Mouse (Mus musculus): ENCODE measurements around the gene Dexi.

Gene Dexi

DNA sequence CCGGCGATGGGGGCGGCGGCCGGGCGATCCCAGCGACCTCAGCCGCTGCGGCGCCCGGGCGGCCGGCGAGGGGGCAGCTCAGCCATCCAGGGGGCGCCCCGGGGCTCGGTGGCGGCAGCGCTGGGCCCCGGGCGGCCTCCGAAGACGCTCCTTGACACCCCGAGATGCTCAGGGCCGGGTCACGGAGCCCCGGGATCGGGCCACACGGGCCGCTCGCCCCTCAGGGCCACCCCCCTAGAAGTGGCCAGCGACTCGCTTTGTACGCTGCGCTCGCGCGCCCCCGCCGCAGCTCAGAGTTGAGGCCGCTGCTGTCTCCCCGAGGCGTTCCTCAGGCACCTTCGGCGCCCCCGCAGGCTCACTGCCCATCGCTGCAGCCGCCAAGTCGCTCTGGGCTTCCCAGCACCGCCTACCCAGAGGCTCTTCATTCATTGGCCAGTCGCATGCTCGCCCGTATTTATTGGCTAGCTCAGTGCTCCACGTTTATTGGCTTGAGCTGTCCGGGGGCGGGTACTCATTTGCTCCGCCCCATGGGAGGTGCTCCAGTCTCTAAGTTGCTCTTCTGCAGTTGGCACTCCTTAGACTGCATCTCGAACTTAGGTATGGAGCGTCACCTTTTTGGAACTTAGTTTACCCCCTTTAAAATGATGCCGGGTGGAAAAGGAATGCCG, at the start of gene Dexi:
Gene Dexi, minus strand, starts transcription at position 357 of the 668 bp plus-strand sequence.
- peak; percentile 93 for DNase-seq (ENCODE audit: low read depth, low spot score)

DNA sequence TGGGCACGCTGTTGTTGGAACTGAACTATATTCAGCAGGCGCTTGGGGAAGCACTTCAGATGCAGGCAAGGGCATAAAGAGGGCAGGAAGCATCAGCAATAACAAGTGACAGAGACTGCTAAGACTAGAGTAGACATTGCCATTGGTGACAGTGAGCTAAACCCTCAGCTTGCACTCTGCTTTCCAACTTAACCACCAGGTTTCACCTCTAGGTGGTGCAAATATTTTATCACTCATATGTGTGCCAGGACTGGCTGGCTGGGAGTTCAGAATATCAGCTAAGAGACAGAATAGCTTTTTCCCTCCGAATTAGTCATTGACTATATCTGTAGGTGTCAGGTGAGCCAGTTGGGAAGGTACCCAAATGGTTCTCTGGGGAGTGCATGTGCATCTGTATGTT, 43.7 kb upstream of the Dexi start:
- no peak for DNase-seq (ENCODE audit: low read depth, low spot score)

DNA sequence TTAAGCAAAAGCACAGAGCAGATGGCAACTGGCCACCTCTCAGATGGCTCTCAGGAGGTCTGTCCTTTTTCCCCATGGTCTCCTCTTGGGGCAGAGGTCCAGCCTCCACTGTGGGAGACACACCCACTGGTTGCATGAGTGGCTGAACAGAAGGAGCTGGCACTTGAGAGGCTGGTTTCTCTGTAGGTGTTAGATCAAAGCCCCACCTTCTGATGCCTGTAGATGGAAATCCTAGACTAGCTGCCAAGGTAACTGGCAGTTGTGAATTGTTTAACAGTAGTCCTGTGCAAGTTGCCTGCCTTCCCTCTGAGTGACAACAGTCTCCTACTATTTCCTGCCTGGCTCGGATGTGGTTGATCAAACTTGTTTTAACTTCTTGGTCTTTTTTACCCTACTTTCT, 42.3 kb upstream of the Dexi start:
- no peak for DNase-seq (ENCODE audit: low read depth, low spot score)

DNA sequence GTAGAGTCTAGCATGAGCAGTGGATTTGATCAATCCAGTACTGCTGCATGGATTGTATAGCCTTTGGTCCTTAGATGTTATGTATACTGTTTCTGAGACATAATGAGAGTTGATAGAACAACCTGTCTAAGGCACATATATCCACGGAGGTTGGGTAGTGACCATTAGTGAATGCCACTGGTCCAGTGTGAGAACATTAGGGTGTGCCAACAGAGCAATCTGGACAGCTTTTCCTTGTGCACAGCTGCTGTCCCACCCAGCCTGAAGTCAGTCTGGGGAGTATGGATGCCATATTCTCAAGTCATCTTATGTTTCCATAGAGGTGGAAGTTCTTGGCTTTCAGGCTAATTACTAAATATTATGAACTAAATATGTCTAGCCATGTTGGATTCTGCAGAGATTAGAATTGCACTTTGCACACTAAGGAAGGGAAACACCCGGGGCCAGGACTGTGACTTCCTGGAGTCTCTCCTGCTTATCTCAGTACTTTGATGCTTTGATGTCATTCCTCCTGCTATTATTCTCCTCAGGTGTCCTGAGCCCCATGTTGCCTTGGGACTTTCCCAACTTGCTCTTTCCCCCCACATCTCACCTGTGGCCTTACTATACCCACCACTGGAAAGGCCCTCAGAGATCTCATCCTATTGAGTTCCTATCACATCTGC, 38.5 kb upstream of the Dexi start:
- DNase-seq (ENCODE audit: low read depth, low spot score) = no peak

DNA sequence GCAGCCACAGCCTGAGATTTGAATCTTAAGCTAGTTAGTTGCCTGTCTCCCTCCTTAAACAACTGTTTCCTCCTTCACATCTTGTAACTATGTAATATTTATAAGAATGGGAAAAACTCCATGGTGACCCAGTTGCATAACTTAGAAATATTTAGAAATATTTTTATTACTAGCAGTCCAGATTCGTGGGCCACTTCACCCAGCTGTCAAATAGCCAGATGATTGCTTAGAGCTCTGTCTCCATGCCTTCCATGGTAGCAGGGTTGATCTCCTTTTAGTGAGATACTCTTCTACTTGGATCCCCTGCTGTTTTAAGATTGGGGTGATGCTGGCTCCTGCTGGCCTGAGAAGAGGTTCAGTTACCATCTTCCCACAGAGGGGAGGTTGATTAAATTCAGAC, 35.5 kb upstream of the Dexi start:
- no peak for DNase-seq (ENCODE audit: low read depth, low spot score)

GRCm38 (mm10) chr16:10577548-10577947, 34.7 kb upstream of the Dexi start:
- no peak for DNase-seq (ENCODE audit: low read depth, low spot score)

DNA sequence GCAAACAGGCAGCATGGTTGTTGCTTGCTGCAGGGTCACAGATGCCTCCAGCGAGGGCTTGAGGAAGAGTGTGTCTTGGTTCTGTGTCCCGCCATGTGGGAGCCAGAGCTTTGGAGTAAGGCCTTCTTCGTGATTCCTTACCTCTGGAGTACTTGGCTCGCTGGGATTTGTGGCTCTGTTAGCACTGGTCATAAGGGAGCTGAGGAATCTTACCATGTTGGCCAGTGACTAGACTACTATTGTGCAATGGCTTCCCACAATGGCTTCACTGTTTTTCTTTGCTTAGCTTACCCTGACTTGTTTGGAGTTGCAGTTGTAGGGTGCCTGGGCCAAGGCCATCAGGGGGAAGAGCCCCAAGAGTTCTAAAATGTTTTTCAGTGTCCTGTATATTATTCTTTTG, 33.1 kb upstream of the Dexi start:
- no peak for DNase-seq (ENCODE audit: low read depth, low spot score)

DNA sequence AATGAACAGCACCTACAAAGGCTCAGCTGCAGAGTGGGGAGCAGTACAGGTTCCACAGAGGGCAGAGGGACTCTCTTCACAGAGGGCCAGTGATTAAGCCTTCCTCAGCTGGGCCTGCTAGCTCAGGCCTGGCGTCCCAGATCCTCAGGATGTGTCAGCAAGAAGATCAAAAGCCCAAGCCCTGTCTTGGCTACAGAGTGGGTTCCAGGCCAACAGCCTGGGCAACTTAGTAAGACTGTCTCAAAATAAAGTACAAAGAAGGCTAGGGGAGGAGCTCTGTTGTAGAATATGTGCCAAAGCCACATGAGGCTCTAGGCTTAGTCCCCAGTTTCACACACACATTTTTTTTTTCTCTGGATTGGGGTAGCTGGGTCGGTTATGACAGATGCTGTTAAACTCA, 32.1 kb upstream of the Dexi start:
- no peak for DNase-seq (ENCODE audit: low read depth, low spot score)

DNA sequence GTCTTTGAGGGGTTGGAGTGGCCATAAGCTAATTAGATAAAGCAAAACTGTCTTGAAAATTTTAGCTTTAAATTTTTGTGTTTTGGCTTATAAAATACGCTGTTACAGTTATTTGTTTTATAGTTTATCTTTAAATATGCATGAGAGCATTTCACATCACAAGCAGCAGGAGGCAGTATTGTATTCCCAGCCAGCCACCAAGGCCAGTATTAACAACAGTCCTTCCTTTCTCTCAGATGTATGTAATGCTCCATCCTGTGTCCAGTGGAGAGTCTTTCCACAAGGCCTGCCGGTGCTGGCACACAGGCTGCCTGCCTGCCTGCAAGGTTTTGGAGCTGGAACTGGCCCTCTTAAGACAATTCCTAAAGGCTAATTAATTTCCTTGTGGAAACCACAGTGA, 29.0 kb upstream of the Dexi start:
- no peak for DNase-seq (ENCODE audit: low read depth, low spot score)

DNA sequence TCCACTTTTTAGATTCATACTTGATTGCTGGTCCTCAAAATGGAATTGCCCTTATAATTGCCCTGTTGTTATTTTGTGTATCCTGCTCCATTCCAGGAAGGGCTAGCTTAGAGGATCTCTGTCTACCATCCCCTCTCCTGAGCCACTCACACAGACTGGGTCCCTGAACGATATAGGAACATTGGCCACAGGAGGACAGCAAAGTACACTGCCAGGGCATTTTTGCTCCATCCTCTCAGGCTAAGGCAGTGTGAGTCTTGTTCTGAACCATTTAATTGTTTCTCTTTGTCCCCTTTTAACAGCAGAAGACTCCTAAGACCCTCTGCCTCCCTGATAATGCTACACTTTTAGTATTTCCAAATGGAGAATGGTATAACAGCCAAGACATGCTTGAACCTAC, 27.9 kb upstream of the Dexi start:
- no peak for DNase-seq (ENCODE audit: low read depth, low spot score)

GRCm38 (mm10) chr16:10569809-10570395, 27.0 kb upstream of the Dexi start:
- no peak for DNase-seq (ENCODE audit: low read depth, low spot score)

DNA sequence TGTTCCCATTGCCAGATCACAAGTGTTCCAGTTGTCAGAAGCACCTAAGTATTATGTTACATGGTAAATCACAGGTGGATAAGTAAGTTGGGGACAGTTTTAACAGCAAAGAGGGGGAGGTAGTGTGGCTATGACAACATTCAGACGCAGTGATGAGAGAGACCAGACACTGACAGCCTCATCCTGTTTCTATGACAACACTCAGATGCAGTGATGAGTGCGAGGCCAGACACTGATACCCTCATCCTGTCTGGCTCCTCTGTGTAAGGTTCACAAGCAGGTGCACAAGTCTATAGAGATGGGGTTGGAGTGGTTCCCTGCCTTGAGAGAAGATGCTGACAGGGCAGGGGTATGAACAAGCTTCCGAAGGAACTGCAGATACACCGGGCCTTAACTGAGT, 24.3 kb upstream of the Dexi start:
- DNase-seq (ENCODE audit: low read depth, low spot score) = no peak

- no peak for DNase-seq (ENCODE audit: low read depth, low spot score)
Measured at GRCm38 (mm10) chr16:10565278-10565885, 22.5 kb upstream of the Dexi start.

- DNase-seq (ENCODE audit: low read depth, low spot score) = no peak
Measured at GRCm38 (mm10) chr16:10559991-10560390, 17.1 kb upstream of the Dexi start.

DNA sequence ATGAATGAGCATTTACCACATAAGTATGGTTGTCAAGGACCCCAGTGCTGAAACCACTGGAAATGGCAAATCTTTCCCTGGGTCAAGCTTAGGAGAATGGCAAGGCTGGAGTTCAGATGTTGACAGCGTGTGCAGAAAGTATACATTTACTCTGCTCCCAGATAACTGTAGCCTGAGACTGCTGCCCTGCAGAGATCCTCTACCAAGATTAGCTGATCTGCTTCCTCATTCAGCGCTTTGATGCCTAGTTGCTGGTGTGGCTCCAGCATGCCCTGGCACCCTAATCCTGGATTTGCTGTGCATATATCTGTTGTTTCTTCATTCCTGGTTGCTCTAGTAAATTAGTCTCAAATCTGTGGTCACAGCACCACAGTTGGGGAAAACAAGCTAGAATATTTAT, 11.0 kb upstream of the Dexi start:
- DNase-seq (ENCODE audit: low read depth, low spot score) = no peak

DNA sequence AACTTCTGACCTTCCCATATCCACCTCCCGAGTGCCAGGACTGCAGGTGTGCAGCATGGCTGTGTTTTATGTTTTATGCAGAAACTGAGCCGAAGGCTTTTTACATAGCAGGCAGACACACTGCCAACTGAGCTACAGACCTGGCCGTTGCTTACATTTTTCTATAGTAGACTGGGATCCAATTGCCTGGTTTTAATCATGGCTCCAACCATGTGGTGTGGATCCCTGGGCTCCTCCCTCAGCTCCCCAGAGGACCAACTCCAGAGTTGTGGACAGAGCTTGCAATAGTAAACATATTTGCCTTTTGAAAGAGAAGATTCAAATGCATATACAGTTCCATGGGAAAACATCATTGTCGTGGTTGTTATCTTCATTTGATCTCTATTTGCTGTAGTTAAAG, 8.7 kb upstream of the Dexi start:
- DNase-seq (ENCODE audit: low read depth, low spot score) = no peak

GRCm38 (mm10) chr16:10549600-10549999, 6.7 kb upstream of the Dexi start:
- DNase-seq (ENCODE audit: low read depth, low spot score) = no peak

GRCm38 (mm10) chr16:10548938-10549337, 6.1 kb upstream of the Dexi start:
- no peak for DNase-seq (ENCODE audit: low read depth, low spot score)

- no peak for DNase-seq (ENCODE audit: low read depth, low spot score)
Measured at GRCm38 (mm10) chr16:10546865-10547264, 4.0 kb upstream of the Dexi start.

DNA sequence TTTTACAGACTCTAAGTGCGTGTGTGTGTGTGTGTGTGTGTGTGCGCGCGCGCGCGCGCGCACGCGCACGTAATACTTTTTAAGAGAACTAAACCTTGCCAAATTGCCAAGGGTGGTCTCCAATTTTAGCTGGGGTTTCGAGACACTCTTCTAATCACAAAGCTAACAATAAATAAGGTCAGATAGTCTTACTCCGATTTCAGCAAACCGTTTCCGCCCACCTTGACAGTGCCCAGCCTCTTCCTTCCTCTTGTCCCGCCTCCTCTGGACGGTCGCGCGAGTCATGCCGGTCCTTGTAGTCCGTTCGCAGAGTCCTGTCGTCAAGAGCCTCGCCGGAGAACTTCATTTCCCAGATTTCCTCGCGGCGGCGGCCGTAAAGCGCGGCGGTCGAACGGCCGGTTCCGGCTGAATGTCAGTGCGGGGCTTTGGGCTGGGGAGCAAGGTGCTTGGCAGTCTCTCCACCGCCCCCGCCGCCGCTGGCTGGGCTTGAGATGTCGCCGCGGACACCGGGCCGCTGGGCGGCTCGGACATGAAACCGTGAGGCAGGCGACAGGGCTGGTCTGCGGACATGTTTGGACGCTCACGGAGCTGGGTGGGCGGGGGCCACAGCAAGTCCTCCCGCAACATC, 2.3 kb upstream of the Dexi start, which contains the start of gene Clec16a:
Gene Clec16a, plus strand, starts transcription at position 345 of the 628 bp plus-strand sequence.
- DNase-seq (ENCODE audit: low read depth, low spot score) = peak; percentile 88

- DNase-seq (ENCODE audit: low read depth, low spot score) = no peak
Measured at GRCm38 (mm10) chr16:10542266-10542665, 588 bp downstream of the Dexi start.

- DNase-seq (ENCODE audit: low read depth, low spot score) = no peak
Measured at GRCm38 (mm10) chr16:10541598-10541930, 1.3 kb downstream of the Dexi start.
